Mouse (Mus musculus) embryo, embryonic 11.5 days (tissue): ENCODE data around the gene Gfod1.
A peak's percentile ranks its signal among the peaks of the same experiment; 100 is the strongest.

Experiments
- DNase-seq: peaks from one replicate; pipeline ENCODE4 v3.0.0-alpha.2; 2012; ENCODE audit warnings: low read depth, low spot score

Gene Gfod1

GRCm38 (mm10) chr13:43304018-43304431 lies at the start of gene Gfod1:
Gene Gfod1, minus strand, starts transcription at chr13:43304172.
- DNase-seq, result peak; percentile 89

DNA sequence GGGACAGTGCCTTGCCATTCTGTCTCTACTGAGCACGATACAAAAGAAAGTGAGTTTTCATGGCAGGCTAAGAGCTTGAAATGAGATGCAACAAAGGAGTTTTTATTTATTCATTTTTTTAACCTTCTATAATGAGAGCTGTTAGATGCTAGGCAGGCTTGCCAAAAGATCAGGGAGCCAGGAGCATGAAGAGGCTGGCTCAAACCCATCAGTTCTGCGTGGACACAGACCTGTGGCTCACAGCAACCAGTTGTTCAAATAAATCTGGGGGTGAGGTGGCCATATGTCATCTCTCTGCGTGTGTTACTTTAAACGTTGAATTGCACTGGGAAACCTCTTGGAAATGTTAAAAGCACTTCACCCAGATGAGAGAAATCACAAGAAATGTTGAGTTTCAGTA lies 49.4 kb upstream of the Gfod1 start:
- no peak for DNase-seq

DNA sequence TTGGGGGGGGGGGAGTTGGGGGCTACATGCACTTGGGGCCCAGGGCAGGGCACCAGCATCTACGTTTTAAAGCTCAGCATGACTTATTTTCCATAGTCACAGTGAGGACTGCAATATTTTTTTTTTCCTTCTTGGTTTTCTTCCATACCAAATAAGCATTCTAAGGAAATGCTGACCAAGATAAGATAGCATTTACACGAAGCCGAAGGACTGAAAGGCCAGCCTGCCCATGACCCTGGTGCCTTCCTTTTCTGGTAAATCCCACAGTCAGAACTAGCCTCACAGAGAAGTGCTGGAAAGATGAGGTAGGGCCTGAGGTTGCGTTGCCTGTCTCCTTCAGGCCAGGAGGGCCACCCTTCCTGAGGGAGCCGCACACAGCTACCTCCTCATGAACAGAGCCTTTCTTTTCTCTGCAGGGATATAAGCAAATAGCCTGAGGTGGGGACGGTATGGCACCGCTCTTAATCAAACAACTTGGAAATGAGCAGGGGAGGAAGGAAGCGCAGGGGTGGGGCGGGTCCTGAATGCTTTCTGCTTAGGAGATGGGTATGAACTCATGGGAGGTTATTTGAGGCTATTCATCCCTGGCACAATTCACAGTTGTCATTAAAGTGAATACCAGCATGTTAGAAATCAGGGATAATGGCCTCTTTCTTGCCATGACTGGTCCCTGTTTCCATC lies 46.7 kb upstream of the Gfod1 start:
- no peak for DNase-seq

GRCm38 (mm10) chr13:43349376-43349775 lies 45.4 kb upstream of the Gfod1 start:
- DNase-seq, result no peak

GRCm38 (mm10) chr13:43346825-43347224 lies 42.9 kb upstream of the Gfod1 start:
- DNase-seq, result no peak

DNA sequence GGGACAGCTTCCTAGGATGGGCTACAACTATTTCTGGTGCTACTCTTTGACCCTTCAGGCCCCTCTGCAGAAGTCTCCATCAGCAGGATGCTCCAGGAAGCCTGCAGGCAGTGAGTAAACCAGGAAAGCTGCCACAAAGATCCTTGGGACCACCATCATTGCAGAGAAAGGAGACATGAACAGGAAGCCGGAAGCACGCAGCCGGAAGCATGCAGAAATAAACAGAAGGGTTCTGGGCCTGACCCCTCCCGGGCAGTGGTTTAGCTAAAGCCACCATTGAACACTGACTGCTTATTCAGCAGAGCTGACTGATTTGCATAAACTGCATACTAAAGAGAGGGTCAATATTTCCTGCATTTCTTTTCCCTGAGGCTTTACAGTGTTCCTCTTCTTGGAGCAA lies 34.7 kb upstream of the Gfod1 start:
- no peak for DNase-seq

DNA sequence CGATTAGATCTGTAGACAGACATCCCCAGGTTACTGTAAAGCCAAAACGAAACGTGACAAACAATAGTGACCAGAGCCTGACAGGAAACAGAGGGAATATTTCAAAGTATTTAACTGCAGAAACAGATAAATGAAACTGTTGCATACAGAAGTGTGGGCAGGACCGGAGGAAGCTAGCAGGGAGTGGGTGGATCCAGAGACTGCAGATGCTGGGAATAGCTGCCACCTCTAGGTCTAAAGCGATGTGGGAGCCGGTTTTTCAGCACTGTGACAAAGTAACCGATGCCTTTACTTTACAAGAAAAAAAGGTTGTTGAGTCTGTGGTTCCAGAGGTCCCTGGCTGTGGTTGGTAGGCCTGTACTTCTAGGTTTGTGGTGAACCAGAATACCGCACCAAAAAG lies 34.0 kb upstream of the Gfod1 start:
- DNase-seq, result no peak

- DNase-seq, result no peak
Observed at GRCm38 (mm10) chr13:43336425-43337221, 32.7 kb upstream of the Gfod1 start.

DNA sequence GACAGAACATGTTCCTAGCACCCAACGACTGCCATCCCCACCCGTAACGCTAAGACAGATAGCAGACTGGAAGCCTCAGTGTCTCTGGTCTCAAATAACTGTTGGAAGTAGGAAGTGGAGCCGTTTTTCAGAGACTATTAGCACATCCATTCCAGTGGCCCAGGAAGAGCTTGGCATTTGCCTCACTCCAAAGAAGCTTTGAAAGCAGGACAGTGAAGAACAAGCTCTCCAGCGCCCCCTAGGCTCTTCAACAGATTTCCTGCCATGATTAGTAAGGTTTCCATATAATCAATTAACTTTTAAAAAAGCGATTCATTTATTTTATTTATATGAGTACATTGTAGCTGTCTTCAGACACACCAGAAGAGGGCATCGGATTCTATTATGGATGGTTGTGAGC lies 28.6 kb upstream of the Gfod1 start:
- DNase-seq, result no peak

DNA sequence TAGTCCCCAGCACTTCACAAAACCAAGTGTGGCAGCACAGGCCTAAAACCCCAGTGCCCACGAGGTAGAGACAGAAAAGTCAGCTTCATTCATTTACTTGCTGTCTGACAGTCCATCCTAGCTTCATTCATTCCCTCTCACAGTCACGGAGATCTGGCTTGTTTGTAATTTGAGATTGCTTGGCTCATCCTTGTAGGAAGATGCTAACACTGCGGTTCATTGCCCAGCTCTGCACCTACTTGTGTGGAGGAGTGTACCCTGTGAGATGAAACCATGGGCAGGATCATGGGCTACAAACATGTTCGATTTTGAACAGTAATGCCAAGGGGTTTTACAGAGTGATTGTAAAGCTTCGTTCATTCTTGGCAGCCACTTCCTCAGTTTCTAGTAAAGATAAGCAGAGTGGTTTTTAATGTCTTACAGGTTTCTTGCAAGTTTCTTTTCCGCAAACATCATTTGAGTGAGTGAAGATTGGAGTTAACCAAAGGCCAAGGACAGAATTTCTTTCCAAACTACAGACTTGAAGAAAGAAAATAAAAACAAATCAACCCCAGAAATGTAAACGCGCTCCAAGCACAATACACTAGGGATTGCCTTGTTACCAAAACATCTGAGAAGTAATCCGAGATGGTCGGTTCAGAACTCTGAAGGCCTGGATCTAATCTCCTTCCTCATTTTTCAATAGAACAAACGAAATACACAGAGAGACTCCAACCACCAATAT lies 27.9 kb upstream of the Gfod1 start:
- DNase-seq, result no peak

GRCm38 (mm10) chr13:43325427-43325826 lies 21.5 kb upstream of the Gfod1 start:
- no peak for DNase-seq

GRCm38 (mm10) chr13:43321492-43321891 lies 17.5 kb upstream of the Gfod1 start:
- no peak for DNase-seq

GRCm38 (mm10) chr13:43319396-43319795 lies 15.4 kb upstream of the Gfod1 start:
- no peak for DNase-seq

DNA sequence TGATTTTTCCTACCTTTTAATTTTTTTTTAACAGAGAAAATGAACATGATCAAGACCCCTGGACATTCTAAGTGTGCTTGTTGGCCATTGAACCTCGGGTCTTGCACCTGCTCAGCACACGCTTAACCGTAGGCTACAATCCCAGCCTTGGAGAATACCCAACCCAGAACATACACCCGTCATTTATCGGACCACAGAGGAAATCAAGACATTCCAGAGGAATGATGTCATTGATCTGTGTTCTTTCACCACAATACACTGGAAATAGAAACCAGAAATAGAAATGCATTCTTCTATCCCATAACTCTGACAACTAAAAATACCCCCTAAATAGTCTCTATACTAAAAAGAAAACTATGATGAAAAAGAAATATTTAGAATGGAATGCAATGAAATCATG lies 13.4 kb upstream of the Gfod1 start:
- DNase-seq, result no peak

DNA sequence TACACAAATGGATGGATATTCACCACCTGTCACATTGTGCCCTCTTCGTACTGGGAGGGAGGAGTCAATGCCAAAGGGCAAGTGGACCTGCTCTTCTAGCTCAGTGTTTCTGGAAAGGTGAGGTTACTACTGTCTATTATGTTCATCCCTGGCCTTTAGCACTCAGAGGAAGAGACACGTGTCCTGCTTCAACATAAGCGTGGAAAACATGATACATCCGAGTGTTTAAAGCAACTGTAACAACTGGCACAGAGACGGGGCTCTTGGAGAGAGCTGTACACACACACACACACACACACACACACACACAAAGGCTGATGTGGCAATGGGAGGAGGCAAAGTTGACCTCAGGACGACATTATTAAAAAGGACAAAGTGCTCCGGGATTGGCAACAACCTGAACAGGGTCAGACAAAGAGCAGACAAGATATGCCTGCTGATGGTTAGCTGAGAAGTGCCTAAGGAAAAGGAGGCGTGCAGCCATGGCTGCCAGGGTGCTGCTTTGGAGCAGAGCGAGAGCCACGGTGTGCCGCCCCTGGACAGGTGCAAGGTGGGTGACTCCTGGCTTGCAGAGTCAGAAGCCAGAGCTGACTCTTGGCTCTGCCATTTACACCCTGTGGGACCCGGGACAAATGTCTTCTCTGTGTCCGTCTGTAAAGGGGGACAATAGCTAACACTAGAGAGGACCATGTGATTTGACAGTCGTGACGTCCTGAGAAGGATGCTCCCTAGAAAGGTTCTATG lies 1.4 kb upstream of the Gfod1 start:
- DNase-seq, result no peak

DNA sequence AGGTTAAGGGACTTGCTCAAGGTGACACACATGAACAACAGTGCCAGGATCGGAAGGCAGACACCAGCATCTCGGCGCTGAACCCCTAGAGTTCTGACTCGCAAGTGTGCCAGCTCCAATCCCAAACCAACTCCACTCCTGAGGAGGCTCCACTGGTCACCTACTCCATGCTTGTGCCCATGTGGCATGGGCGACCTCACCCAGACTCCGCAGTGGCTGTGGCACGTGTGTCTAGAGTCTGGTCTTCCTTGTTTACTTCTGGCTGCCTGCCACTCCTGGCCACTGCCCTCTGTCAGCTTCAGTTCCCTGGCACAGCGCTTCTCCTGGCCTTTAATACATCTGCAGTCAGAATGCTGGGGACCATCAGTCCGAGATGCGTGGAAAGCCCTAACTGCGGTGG lies 728 bp upstream of the Gfod1 start:
- no peak for DNase-seq

DNA sequence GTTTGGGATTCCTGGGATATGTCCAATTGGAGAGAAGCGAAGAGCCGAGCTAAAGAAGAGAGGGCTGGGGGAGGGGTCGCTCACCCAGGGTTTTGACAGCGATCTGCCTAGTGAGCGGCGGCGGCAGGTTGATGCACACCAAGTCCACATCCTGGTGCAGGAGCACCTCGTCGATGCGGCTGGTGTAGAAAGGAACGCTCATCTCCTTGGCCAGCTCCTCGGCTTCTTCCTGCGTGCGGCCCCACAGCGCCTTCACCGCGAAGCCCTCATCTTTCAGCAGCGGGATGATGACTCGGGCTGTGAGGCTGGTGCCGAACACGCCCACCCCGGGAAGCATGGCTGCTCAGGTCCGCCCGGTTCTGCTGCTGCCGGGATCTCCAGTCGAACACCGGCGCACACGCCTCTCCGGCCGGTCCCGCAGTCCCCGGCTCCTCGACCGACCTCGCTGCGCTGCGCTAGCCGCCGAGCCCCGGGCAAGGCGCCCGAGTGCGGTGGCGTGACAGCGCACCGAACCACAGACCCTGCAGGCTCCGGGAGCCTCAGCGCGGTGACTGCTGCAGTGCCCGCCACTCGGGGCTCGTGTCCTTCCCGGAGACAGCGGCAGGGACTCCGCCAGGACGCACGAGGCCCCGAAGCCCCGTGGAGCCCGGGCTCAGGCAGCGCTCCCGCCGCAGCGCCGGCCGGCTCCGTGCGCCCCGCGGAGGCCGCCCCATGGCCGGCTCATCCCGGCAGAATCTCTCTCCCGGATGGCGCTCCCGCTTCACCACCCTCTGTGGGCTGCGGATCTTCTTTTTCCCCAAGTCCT lies 609 bp downstream of the Gfod1 start:
- DNase-seq, result no peak

GRCm38 (mm10) chr13:43302651-43303160 lies 1.3 kb downstream of the Gfod1 start:
- DNase-seq, result no peak

- DNase-seq, result no peak
Observed at GRCm38 (mm10) chr13:43302239-43302638, 1.7 kb downstream of the Gfod1 start.

- DNase-seq, result no peak
Observed at GRCm38 (mm10) chr13:43300906-43301305, 3.1 kb downstream of the Gfod1 start.

GRCm38 (mm10) chr13:43300366-43300765 lies 3.6 kb downstream of the Gfod1 start:
- no peak for DNase-seq
